In the genomic region with DNA sequence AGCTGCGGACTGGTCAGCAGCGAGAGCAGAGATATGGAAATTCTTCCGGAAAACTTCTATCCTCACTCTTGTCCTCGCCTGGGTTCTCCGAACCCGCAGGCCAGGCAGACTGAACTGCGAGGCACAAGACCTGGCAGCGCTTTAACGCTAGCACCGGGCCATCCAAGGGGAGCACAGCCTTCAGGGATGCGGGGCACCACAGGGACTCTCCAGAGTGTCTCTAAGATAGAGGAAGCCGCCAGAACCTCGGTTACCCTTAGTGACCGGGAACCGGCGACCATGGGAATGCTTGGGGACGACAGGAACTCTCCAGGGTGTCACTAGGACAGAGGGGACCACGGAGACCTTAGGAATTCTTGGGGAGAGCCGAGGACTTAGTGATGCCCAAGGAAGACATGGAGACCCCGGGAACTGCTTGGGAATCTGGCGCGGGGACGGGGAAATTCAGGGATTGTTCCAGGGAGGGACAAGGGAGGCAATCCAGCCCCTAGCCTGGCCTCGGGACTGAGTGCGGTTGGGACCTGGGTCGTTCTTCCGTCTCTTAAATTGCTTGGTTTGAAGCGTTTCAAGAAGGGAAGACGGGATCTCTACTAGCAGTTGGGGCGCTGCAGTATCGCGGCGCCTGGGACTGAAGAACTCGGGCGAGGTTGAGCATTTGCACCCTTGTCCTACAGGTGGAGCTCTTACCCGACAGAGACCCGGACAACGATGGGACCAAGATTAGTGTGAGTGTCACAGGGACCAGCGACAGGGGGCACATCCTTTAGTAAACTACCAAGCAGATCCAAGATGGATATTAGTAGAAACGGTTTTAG, we compare ENCODE assay signal across 8 mouse cellular contexts. TPM values are rescaled to one million over a fixed set of nuclear protein-coding genes. Genes with fewer than 3 reads are reported as not detected.
DNase-seq lines count a peak whose midpoint lies in the region; ATAC-seq lines count a peak whose summit lies in the region.

No protein-coding gene starts in this region.

- no peaks in the 10 kb centered on the region for H3K36me3 ChIP-seq in hindbrain, embryonic 14.5 days (replicated peaks; ENCODE audit: control insufficient read depth, insufficient read depth)

- under 1% methylated on average over 40 of the region's 40 CpGs for WGBS in hindbrain, embryonic 14.5 days

- H3K9ac ChIP-seq in hindbrain, embryonic 14.5 days: peak overlapping the region; percentile 64

- peaks cover 23% of the 10 kb centered on the region for H3K27me3 ChIP-seq in hindbrain, embryonic 14.5 days (ENCODE audit: control insufficient read depth, insufficient read depth, low read length)

- peak overlapping the region; percentile 35; the same call in 1 of the 2 replicates for H3K27ac ChIP-seq in hindbrain, embryonic 14.5 days

- peak; percentile 80; the same call in 1 of the 2 replicates for ATAC-seq in hindbrain, embryonic 14.5 days (ENCODE audit: low FRiP score)
- no peak for ATAC-seq in inflammation-experienced regulatory T-cells, adult 6 months

- H3K9me3 ChIP-seq in hindbrain, embryonic 14.5 days (ENCODE audit: control insufficient read depth, low read length): no peaks in the 10 kb centered on the region

- H3K4me2 ChIP-seq in hindbrain, embryonic 14.5 days (replicated peaks): peak overlapping the region; percentile 87

- peak; percentile 90 for DNase-seq in ZHBTc4 (ENCODE audit: low read depth, low spot score)
- DNase-seq in cerebellum, adult 9-10 months: peak; percentile 77
- DNase-seq in frontal cortex, adult 2 months (ENCODE audit: extremely low spot score in 1 of 2, low spot score in 1 of 2): peak; percentile 46 to 90
- peak; percentile 81 for DNase-seq in hindbrain, embryonic 14.5 days (ENCODE audit: low spot score)
- DNase-seq in layer of hippocampus, postnatal 25 days (ENCODE audit: extremely low spot score in 1 of 2, low spot score in 1 of 2): peak; percentile 50 to 74
- DNase-seq in lung, postnatal 10 days: peak; percentile 57
- peak; percentile 86 for DNase-seq in right cerebral cortex, adult 18-20 months

- H3K4me3 ChIP-seq in hindbrain, embryonic 14.5 days (replicated peaks; ENCODE audit: low read length): peak overlapping the region; percentile 51

- H3K4me1 ChIP-seq in hindbrain, embryonic 14.5 days (replicated peaks; ENCODE audit: control insufficient read depth, insufficient read depth, low read length): peaks cover 13% of the 10 kb centered on the region; the same call in 1 of the 2 replicates

RNA-seq across cellular contexts. Expression of a gene that starts 3.4 kb away (rescaled TPM):
- polyA plus RNA-seq in frontal cortex, adult 2 months (2012; rRNA removed): 88.0 and 100 TPM in 2 replicates
- polyA plus RNA-seq in hindbrain, embryonic 14.5 days (2014; fragmentation: Nextera tagmentation; extraction: Ambion mirVana): 94.5 and 117 TPM in 2 replicates
- 100 to 1,000 TPM; 137 to 149 TPM for total RNA-seq in layer of hippocampus, postnatal 25 days (2021)
- not detected for polyA plus RNA-seq in inflammation-experienced regulatory T-cells, adult 6 months (2017; shearing (Covaris generic))

Comparison
In these comparisons a context has a peak if more than half of its experiments do, and no peak if none do; other contexts are left out.
1. RNA of a gene that starts 3.4 kb away (polyA plus RNA-seq): 88.0 to 100 TPM in frontal cortex, adult 2 months and 94.5 to 117 TPM in hindbrain, embryonic 14.5 days; not detected in inflammation-experienced regulatory T-cells, adult 6 months; every median in the first group is over 10 times any median in the second.
2. Peak in every context shown above with its lines, with median percentiles within 50 percentile points of each other: DNase-seq.